Mouse (Mus musculus) forebrain, embryonic 11.5 days (tissue): ENCODE measurements around the gene Nup188. TPM values are rescaled to one million over a fixed set of nuclear protein-coding genes. Genes with fewer than 3 reads are reported as not detected.

Experiments
- ATAC-seq: fragments of 200-750 bp; cut with Nextera tagmentation; replicated peaks from 2 replicates; pipeline ENCODE4 v1.8.0; 2017; ENCODE audit warnings: moderate TSS enrichment; ENCODE audit not compliant: low FRiP score
- DNase-seq: peaks from one replicate; pipeline ENCODE4 v3.0.0-alpha.2; 2017; ENCODE audit warnings: low spot score
- H3K27ac ChIP-seq: fragments of 300-500 bp; sonication (generic); 2 replicates; pipeline ENCODE4 v1.5.1; 2014; ENCODE audit warnings: low read depth, low read length
- H3K27me3 ChIP-seq: fragments of 300-500 bp; sonication (generic); 2 replicates; pipeline ENCODE4 v1.6.1; 2014; ENCODE audit warnings: mild to moderate bottlenecking, low read length, mixed read lengths; ENCODE audit not compliant: control insufficient read depth, insufficient read depth
- H3K36me3 ChIP-seq: fragments of 300-500 bp; sonication (generic); 2 replicates; pipeline ENCODE4 v1.6.1; 2014; ENCODE audit warnings: mild to moderate bottlenecking, low read length, moderate library complexity, mixed read lengths; ENCODE audit not compliant: control insufficient read depth, insufficient read depth
- H3K4me1 ChIP-seq: fragments of 300-500 bp; sonication (generic); replicated peaks from 2 replicates; pipeline ENCODE4 v1.6.1; 2014; ENCODE audit warnings: low read length, mixed read lengths; ENCODE audit not compliant: control insufficient read depth, insufficient read depth
- H3K4me2 ChIP-seq: fragments of 300-500 bp; sonication (generic); 2 replicates; pipeline ENCODE4 v1.6.1; 2014; ENCODE audit warnings: low read depth, mild to moderate bottlenecking, low read length, moderate library complexity, mixed read lengths; ENCODE audit not compliant: severe bottlenecking
- H3K4me3 ChIP-seq: fragments of 300-500 bp; sonication (generic); 2 replicates; pipeline ENCODE4 v1.5.1; 2014; ENCODE audit warnings: low read depth, low read length
- H3K9ac ChIP-seq: fragments of 300-500 bp; sonication (generic); 2 replicates; pipeline ENCODE4 v1.6.1; 2014; ENCODE audit warnings: low read length
- H3K9me3 ChIP-seq: fragments of 300-500 bp; sonication (generic); 2 replicates; pipeline ENCODE4 v1.6.1; 2016; ENCODE audit warnings: low read length, mixed read lengths; ENCODE audit not compliant: control insufficient read depth
- WGBS: fragments of 180-500 bp; shearing (Covaris S2); extraction: QIAGEN DNeasy Blood & Tissue Kit; methylation state at CpG from one replicate; pipeline ENCODE4 v1.1.7; 2014; 5-methylcytosine and 5-hydroxymethylcytosine counted together
- microRNA-seq: library from miRNA; unstranded; fragments of <30 nt; microRNA quantifications from one replicate; pipeline ENCODE4, GENCODE M21; 2016; ENCODE audit not compliant: insufficient number of aligned reads
- polyA plus RNA-seq: library from polyadenylated mRNA; unstranded; fragments of >200 nt; fragmentation: Nextera tagmentation; extraction: Ambion mirVana; gene quantifications from 2 replicates; pipeline ENCODE4 v1.2.1, GENCODE M21; 2014

The Nup188 gene
- polyA plus RNA-seq, 1 experiment from 2014 or later, result 65.8 TPM

DNA sequence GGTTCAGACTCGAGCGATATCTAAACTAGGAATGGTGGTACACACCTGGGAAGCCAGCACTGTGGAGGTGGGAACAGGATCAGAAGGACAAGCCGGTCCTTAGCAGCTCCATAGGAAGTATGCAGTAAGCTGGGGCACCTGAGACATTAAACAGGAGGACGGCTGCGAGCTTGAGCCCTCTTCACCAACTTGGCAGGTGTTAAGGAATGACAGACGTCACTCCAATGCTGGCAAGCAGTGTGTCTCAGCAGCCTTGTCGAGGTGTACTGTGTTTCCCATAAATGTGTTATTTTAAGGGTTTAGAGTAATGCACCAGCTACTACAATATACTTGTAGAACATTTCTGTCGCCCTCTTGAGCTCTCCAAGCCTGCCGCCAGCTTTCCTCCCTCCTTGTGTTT is 100.7 kb downstream of the Nup188 start:
- WGBS, result 83% methylated on average over 9 of the region's 9 CpGs
- Histone ChIP-seq H3K9me3 (no peaks in the 10 kb centered on the region), H3K4me1 (no peaks in the 10 kb centered on the region), H3K27ac (no peak overlapping the region), H3K9ac (no peak overlapping the region), H3K4me3 (no peak overlapping the region), H3K27me3 (no peaks in the 10 kb centered on the region), H3K4me2 (no peak overlapping the region), H3K36me3 (no peaks in the 10 kb centered on the region; the same call in 1 of the 2 replicates)
- no peak for DNase-seq
- no peak for ATAC-seq

DNA sequence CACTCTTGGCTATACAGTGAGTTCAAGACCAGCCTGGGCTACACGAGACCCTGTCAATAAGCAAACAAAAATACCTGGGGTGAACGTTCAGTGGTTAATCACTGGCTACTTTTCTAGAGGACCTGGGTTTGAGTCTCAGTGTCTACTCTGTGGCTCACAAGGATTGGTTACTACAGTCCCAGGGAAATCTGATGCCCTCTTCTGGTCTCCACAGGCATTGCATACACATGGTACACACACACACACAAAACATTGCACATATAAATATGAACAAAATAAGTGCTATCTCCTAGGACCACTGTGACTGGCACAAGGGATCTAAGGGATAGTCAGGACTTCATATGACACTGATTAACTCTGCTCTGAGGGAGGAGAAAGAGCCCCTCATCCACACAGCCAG is 102.8 kb downstream of the Nup188 start:
- Histone ChIP-seq H3K4me2 (no peak overlapping the region), H3K4me3 (no peak overlapping the region), H3K4me1 (peaks cover 7% of the 10 kb centered on the region), H3K9ac (no peak overlapping the region), H3K9me3 (no peaks in the 10 kb centered on the region), H3K27me3 (no peaks in the 10 kb centered on the region), H3K27ac (no peak overlapping the region), H3K36me3 (no peaks in the 10 kb centered on the region)
- 91% methylated on average over 2 of the region's 2 CpGs for WGBS
- no peak for DNase-seq
- ATAC-seq, result no peak

DNA sequence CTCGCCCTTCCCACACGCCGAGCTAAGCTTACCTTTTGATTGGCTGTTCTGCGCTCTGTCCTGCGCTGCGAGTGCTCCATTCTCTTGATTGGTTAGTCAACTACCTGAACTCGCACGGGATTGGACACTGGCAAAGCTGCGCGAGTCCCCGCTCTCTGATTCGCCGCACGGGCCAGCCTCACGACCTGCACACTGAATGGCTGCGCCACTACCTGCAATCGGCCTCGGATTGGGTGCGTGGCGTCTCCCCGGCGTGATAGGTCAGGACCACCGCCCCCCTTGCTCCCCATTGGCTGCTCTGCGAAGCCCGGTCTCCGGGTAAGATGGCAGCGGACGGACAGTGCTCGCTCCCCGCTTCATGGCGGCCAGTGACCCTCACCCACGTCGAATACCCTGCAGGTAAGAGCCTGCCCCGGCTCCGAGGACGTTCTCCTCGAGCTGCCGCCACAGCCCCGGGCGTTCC is 105.9 kb downstream of the Nup188 start, which contains the start of gene Dolpp1:
Gene Dolpp1, plus strand, starts transcription at position 141 of the 463 bp plus-strand sequence.
- H3K4me2 ChIP-seq, result peak within 1 kb of the TSS; percentile 96
- H3K36me3 ChIP-seq, result peaks cover 2% of the 10 kb centered on the region
- peaks cover 7% of the 10 kb centered on the region for H3K4me1 ChIP-seq
- ATAC-seq (peak; percentile 99), DNase-seq (peak; percentile 99)
- peak within 1 kb of the TSS; percentile 85 for H3K27ac ChIP-seq
- H3K27me3 ChIP-seq, result no peaks in the 10 kb centered on the region
- no peaks in the 10 kb centered on the region for H3K9me3 ChIP-seq
- 0% methylated on average over 40 of the region's 40 CpGs for WGBS
- H3K4me3 ChIP-seq, result peak within 1 kb of the TSS; percentile 80
- H3K9ac ChIP-seq, result peak within 1 kb of the TSS; percentile 74

DNA sequence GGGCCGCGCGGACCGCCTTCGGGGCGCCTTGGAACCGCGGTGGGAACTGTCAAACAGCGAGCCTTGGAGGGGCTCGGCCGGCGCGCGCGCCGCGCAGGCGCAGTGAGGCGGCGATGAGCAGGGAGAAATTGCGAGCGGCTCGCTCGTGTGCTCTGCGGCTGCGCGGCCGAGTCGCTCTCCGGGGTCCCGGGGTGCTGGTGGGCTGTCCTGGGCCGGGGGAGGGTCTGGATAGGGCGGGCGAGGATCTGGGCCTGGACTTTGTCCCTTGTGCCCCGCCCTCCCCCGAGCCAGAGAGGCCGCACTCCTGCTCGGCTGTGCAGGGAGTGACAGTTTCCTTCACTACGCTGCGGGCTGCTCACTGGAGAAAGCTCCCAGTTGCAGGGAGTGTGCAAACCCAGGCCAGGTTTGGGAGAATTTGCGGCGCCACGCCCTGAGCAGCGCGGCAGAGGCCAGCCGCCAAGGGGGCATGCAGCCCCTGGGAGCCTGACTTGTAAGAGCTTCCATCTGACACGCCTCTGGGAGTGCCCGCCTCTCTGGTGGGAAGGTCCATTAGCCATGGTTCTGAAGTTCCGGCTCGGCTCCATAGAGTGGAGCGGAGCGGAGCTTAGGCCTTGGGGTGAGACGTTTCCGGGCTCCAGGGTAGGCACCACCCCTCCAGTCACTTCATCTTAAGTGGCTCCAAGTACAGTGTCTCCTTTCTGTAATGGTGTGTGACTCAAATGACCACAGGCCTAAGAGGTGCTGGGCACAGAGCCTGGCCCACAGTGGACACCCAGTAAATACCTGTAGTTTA is 106.6 kb downstream of the Nup188 start:
- Histone ChIP-seq H3K27me3 (no peaks in the 10 kb centered on the region), H3K9ac (peak overlapping the region; percentile 74), H3K9me3 (no peaks in the 10 kb centered on the region), H3K36me3 (peaks cover 2% of the 10 kb centered on the region), H3K27ac (peak overlapping the region; percentile 85), H3K4me3 (peak overlapping the region; percentile 80), H3K4me1 (peaks cover 7% of the 10 kb centered on the region), H3K4me2 (peak overlapping the region; percentile 96)
- WGBS, result 1% methylated on average over 53 of the region's 54 CpGs
- ATAC-seq (peak; percentile 82), DNase-seq (peak; percentile 93)

DNA sequence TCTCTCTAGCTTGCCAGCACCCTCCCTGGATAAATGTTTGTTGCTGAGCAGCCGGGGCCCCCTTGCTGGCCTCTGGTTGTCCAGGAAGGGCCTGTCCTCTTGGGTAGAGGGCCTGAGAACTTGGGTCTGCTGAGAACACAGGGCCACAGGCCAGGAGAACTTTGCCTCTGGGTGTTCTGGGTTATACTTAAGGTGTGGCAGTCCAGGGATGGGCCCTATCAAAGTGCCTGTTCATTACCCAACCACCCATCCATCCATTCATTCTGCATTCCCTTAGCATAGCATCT is 107.1 kb downstream of the Nup188 start:
- Histone ChIP-seq H3K4me3 (peak overlapping the region; percentile 80), H3K9ac (peak overlapping the region; percentile 74), H3K36me3 (peaks cover 2% of the 10 kb centered on the region), H3K27me3 (no peaks in the 10 kb centered on the region), H3K4me1 (peaks cover 7% of the 10 kb centered on the region), H3K9me3 (no peaks in the 10 kb centered on the region), H3K4me2 (peak overlapping the region; percentile 96), H3K27ac (no peak overlapping the region)
- ATAC-seq (no peak), DNase-seq (no peak)
- 76% methylated on average over 1 of the region's 1 CpGs for WGBS

Small RNAs within 50 kb of the gene (microRNA-seq; reads per million reads assigned to microRNA genes)
- gene Gm47292, result not detected

Other genes with a start within 250 kb of the Nup188 start
- 35.9 and 39.6 TPM in 2 replicates for gene Wdr34, start 237.5 kb upstream of the Nup188 start, polyA plus RNA-seq
- gene Set, start 229.0 kb upstream of the Nup188 start, polyA plus RNA-seq, result 817 and 824 TPM in 2 replicates
- gene Pkn3, start 208.7 kb upstream of the Nup188 start, polyA plus RNA-seq, result 10.5 and 12.1 TPM in 2 replicates
- gene Zdhhc12, start 192.7 kb upstream of the Nup188 start, polyA plus RNA-seq, result 27.1 and 35.4 TPM in 2 replicates
- gene Zer1, start 161.8 kb upstream of the Nup188 start, polyA plus RNA-seq, result 8.0 and 8.1 TPM in 2 replicates
- gene Tbc1d13, start 152.7 kb upstream of the Nup188 start, polyA plus RNA-seq, result 11.6 and 15.2 TPM in 2 replicates
- 14.4 and 16.4 TPM in 2 replicates for gene Endog, start 114.9 kb upstream of the Nup188 start, polyA plus RNA-seq
- gene Spout1, start 107.9 kb upstream of the Nup188 start, polyA plus RNA-seq, result 79.7 and 81.7 TPM in 2 replicates
- gene Kyat1, start 80.5 kb upstream of the Nup188 start, polyA plus RNA-seq, result 8.4 and 9.6 TPM in 2 replicates
- 50.7 and 54.5 TPM in 2 replicates for gene Lrrc8a, start 48.7 kb upstream of the Nup188 start, polyA plus RNA-seq
- gene Gm28035, start 45.8 kb upstream of the Nup188 start, polyA plus RNA-seq, result 0.20 and 0.28 TPM in 2 replicates
- 3.8 and 3.9 TPM in 2 replicates for gene Phyhd1, start 20.2 kb upstream of the Nup188 start, polyA plus RNA-seq
- not detected in 2 replicates for gene Gm28038, start 5.4 kb upstream of the Nup188 start, polyA plus RNA-seq
- gene Dolk, start 63 bp upstream of the Nup188 start, polyA plus RNA-seq, result 26.2 and 26.3 TPM in 2 replicates
- gene Sh3glb2, start 72.9 kb downstream of the Nup188 start, polyA plus RNA-seq, result 69.4 and 72.9 TPM in 2 replicates
- gene Miga2, start 77.8 kb downstream of the Nup188 start, polyA plus RNA-seq, result 26.3 and 26.6 TPM in 2 replicates
- gene Dolpp1, start 105.9 kb downstream of the Nup188 start, polyA plus RNA-seq, result 47.9 and 53.6 TPM in 2 replicates
- gene Crat, start 129.4 kb downstream of the Nup188 start, polyA plus RNA-seq, result 25.8 and 30.0 TPM in 2 replicates
- gene Ptpa, start 129.6 kb downstream of the Nup188 start, polyA plus RNA-seq, result 90.0 and 94.5 TPM in 2 replicates
- 3.7 and 8.5 TPM in 2 replicates for gene Ier5l, start 187.8 kb downstream of the Nup188 start, polyA plus RNA-seq